Mouse (Mus musculus): ENCODE results near the gene Gadd45gip1. TPM values are rescaled to one million over a fixed set of nuclear protein-coding genes. Genes with fewer than 3 reads are reported as not detected.

Gadd45gip1 gene
- polyA plus RNA-seq, 1 experiment = 50.5 TPM

DNA sequence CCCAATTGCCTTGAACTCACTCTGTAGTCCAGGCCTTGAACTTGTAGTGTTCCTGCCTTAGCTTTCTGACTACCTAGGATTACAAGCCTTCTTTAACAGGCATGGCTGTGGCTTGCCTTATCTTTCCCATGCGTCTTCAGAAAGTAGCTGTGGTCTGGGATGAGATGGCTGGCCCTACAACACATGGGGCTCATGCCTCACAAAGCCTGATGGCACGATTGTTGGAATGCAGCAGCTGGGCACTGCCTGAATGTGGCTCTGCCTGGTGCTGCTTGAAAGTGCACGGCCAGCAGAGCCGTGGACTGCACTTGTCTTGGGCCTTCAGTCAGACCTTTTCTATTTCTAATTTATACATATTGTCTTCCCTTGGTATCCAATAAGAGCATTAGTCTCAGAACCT lies 53.4 kb downstream of the Gadd45gip1 start:
- Histone ChIP-seq H3K4me3 (ENCODE audit: low read depth, low read length) (no peak overlapping the region), H3K4me1 (ENCODE audit: control insufficient read depth, insufficient read depth, insufficient read length, low read length) (no peaks in the 10 kb centered on the region), H3K27ac (ENCODE audit: insufficient read depth, low read depth, low read length) (no peak overlapping the region), H3K36me3 (ENCODE audit: control insufficient read depth, insufficient read depth, low read length) (peaks cover 22% of the 10 kb centered on the region), H3K27me3 (ENCODE audit: control insufficient read depth, insufficient read depth, low read length) (no peaks in the 10 kb centered on the region)
- whole genome bisulfite sequencing = 89% methylated on average over 4 of the region's 4 CpGs
- TF ChIP-seq POLR2A (IDR thresholded peaks at IDR 0.05; ENCODE audit: low read depth, low read length) (no peak), CTCF (IDR thresholded peaks at IDR 0.05; ENCODE audit: extremely low read depth, insufficient read length, insufficient replicate concordance, low read depth, low read length) (no peak)

Other genes with a start within 250 kb of the Gadd45gip1 start
- gene Ier2, start 168.7 kb upstream of the Gadd45gip1 start, polyA plus RNA-seq (2012; rRNA removed) = 37.0 and 72.7 TPM in 2 replicates
- gene Trmt1, start 145.2 kb upstream of the Gadd45gip1 start, polyA plus RNA-seq (2012; rRNA removed) = 38.3 and 55.2 TPM in 2 replicates
- gene Nacc1, start 143.7 kb upstream of the Gadd45gip1 start, polyA plus RNA-seq (2012; rRNA removed) = 57.2 and 104 TPM in 2 replicates
- 4.2 and 8.2 TPM in 2 replicates for gene Lyl1, start 130.1 kb upstream of the Gadd45gip1 start, polyA plus RNA-seq (2012; rRNA removed)
- 0.30 TPM in 2 replicates for gene G430095P16Rik, start 108.5 kb upstream of the Gadd45gip1 start, polyA plus RNA-seq (2012; rRNA removed)
- gene Nfix, start 31.2 kb upstream of the Gadd45gip1 start, polyA plus RNA-seq (2012; rRNA removed) = 22.3 and 26.1 TPM in 2 replicates
- gene Dand5, start 8.7 kb upstream of the Gadd45gip1 start, polyA plus RNA-seq (2012; rRNA removed) = 0.98 and 2.1 TPM in 2 replicates
- gene Rad23a, start 9.1 kb downstream of the Gadd45gip1 start, polyA plus RNA-seq (2012; rRNA removed) = 26.4 and 47.5 TPM in 2 replicates
- 82.6 and 120 TPM in 2 replicates for gene Calr, start 15.4 kb downstream of the Gadd45gip1 start, polyA plus RNA-seq (2012; rRNA removed)
- 20.2 and 29.1 TPM in 2 replicates for gene Farsa, start 25.5 kb downstream of the Gadd45gip1 start, polyA plus RNA-seq (2012; rRNA removed)
- 0.60 and 2.1 TPM in 2 replicates for gene Syce2, start 40.6 kb downstream of the Gadd45gip1 start, polyA plus RNA-seq (2012; rRNA removed)
- 32.5 and 53.2 TPM in 2 replicates for gene Gcdh, start 62.4 kb downstream of the Gadd45gip1 start, polyA plus RNA-seq (2012; rRNA removed)
- 0.30 and 0.38 TPM in 2 replicates for gene Klf1, start 70.4 kb downstream of the Gadd45gip1 start, polyA plus RNA-seq (2012; rRNA removed)
- 4.1 and 5.9 TPM in 2 replicates for gene Dnase2a, start 77.0 kb downstream of the Gadd45gip1 start, polyA plus RNA-seq (2012; rRNA removed)
- gene Mast1, start 105.8 kb downstream of the Gadd45gip1 start, polyA plus RNA-seq (2012; rRNA removed) = 0.50 and 0.71 TPM in 2 replicates
- gene Rtbdn, start 115.5 kb downstream of the Gadd45gip1 start, polyA plus RNA-seq (2012; rRNA removed) = 0.15 TPM in 1 of 2 replicates, not detected in the other
- 3.2 TPM in 1 of 2 replicates, not detected in the other for gene Gm49661, start 137.9 kb downstream of the Gadd45gip1 start, polyA plus RNA-seq (2012; rRNA removed)
- 70.6 and 141 TPM in 2 replicates for gene Prdx2, start 138.1 kb downstream of the Gadd45gip1 start, polyA plus RNA-seq (2012; rRNA removed)
- gene Rnaseh2a, start 138.2 kb downstream of the Gadd45gip1 start, polyA plus RNA-seq (2012; rRNA removed) = 14.5 and 29.1 TPM in 2 replicates
- 122 and 329 TPM in 2 replicates for gene Junb, start 147.2 kb downstream of the Gadd45gip1 start, polyA plus RNA-seq (2012; rRNA removed)
- gene Hook2, start 159.1 kb downstream of the Gadd45gip1 start, polyA plus RNA-seq (2012; rRNA removed) = 26.3 and 56.9 TPM in 2 replicates
- gene Best2, start 183.0 kb downstream of the Gadd45gip1 start, polyA plus RNA-seq (2012; rRNA removed) = 0.33 TPM in 1 of 2 replicates, not detected in the other
- gene Asna1, start 193.8 kb downstream of the Gadd45gip1 start, polyA plus RNA-seq (2012; rRNA removed) = 71.8 and 128 TPM in 2 replicates
- 82.6 and 135 TPM in 2 replicates for gene Trir, start 195.3 kb downstream of the Gadd45gip1 start, polyA plus RNA-seq (2012; rRNA removed)
- 19.8 and 32.0 TPM in 2 replicates for gene Tnpo2, start 205.4 kb downstream of the Gadd45gip1 start, polyA plus RNA-seq (2012; rRNA removed)
- gene Fbxw9, start 228.5 kb downstream of the Gadd45gip1 start, polyA plus RNA-seq (2012; rRNA removed) = 36.4 and 52.5 TPM in 2 replicates
- 1.4 TPM in 1 of 2 replicates, not detected in the other for gene Gm5741, start 236.5 kb downstream of the Gadd45gip1 start, polyA plus RNA-seq (2012; rRNA removed)
- 34.8 and 47.2 TPM in 2 replicates for gene Dhps, start 240.2 kb downstream of the Gadd45gip1 start, polyA plus RNA-seq (2012; rRNA removed)
- gene Wdr83os, start 249.2 kb downstream of the Gadd45gip1 start, polyA plus RNA-seq (2012; rRNA removed) = 66.0 and 79.1 TPM in 2 replicates
- 13.4 and 26.8 TPM in 2 replicates for gene Wdr83, start 249.8 kb downstream of the Gadd45gip1 start, polyA plus RNA-seq (2012; rRNA removed)